10 mouse cellular contexts compared by ENCODE assay signal in genomic region chr4:47010400-47011231, GRCm38 (mm10). TPM values are rescaled to one million over a fixed set of nuclear protein-coding genes. Genes with fewer than 3 reads are reported as not detected.
DNase-seq lines count a peak whose midpoint lies in the region; ATAC-seq and TF ChIP-seq lines count a peak whose summit lies in the region.
"Had no signal": no experiment of that assay in that cellular context is flagged by ENCODE, and none has a peak within 500 bp of the region (broad histone marks: within the 10 kb centered on the region; RNA-seq: fewer than 3 reads in every experiment).

No protein-coding gene starts in this region.

- peaks cover 17% of the 10 kb centered on the region for H3K4me1 ChIP-seq in forebrain, embryonic 13.5 days
- H3K4me1 ChIP-seq in forebrain, embryonic 10.5 days: peaks cover 12% of the 10 kb centered on the region
- H3K4me1 ChIP-seq in bone marrow, adult 2 months (ENCODE audit: control insufficient read depth, insufficient read depth, low read length): peaks cover 7% of the 10 kb centered on the region
- peaks cover 9% of the 10 kb centered on the region for H3K4me1 ChIP-seq in heart, embryonic 12.5 days (replicated peaks)
- peaks cover 53% of the 10 kb centered on the region for H3K4me1 ChIP-seq in thymus, adult 2 months (replicated peaks; ENCODE audit: control insufficient read depth, insufficient read depth, low read length)

- H3K9me3 ChIP-seq in forebrain, embryonic 13.5 days (replicated peaks): no peaks in the 10 kb centered on the region
- no peaks in the 10 kb centered on the region for H3K9me3 ChIP-seq in forebrain, embryonic 10.5 days
- no peaks in the 10 kb centered on the region for H3K9me3 ChIP-seq in heart, embryonic 12.5 days (replicated peaks)

- H3K9ac ChIP-seq in forebrain, embryonic 13.5 days: no peak overlapping the region
- H3K9ac ChIP-seq in heart, embryonic 12.5 days: no peak overlapping the region

- H3K27ac ChIP-seq in forebrain, embryonic 13.5 days: no peak overlapping the region; the same call in 1 of the 2 replicates
- H3K27ac ChIP-seq in forebrain, embryonic 10.5 days: no peak overlapping the region
- peak overlapping the region; percentile 89 for H3K27ac ChIP-seq in bone marrow, adult 2 months (ENCODE audit: control insufficient read depth, insufficient read depth, low read depth, low read length, poor library complexity)
- H3K27ac ChIP-seq in heart, embryonic 12.5 days (ENCODE audit: poor library complexity, severe bottlenecking): no peak overlapping the region
- H3K27ac ChIP-seq in thymus, adult 2 months (ENCODE audit: control insufficient read depth, insufficient read depth, low read length): peak overlapping the region; percentile 99

- no peak for DNase-seq in forebrain, embryonic 10.5 days (ENCODE audit: extremely low spot score, low spot score)
- DNase-seq in layer of hippocampus, adult 9-10 months (ENCODE audit: low spot score): peak; percentile 59
- DNase-seq in thymus, adult 2 months: peak; percentile 77
- no peak for DNase-seq in cerebellum, adult 18-20 months

- TF ChIP-seq POLR2A in bone marrow, adult 2 months (IDR thresholded peaks at IDR 0.05; ENCODE audit: borderline replicate concordance, control insufficient read depth, low read depth, low read length): no peak
- no peak for TF ChIP-seq POLR2A in thymus, adult 2 months (IDR thresholded peaks at IDR 0.05; ENCODE audit: control insufficient read depth, extremely low read depth, insufficient read depth, low read length, poor library complexity)

- H3K27me3 ChIP-seq in forebrain, embryonic 13.5 days: no peaks in the 10 kb centered on the region
- H3K27me3 ChIP-seq in forebrain, embryonic 10.5 days (ENCODE audit: poor library complexity, severe bottlenecking): no peaks in the 10 kb centered on the region; the same call in 1 of the 2 replicates
- H3K27me3 ChIP-seq in heart, embryonic 12.5 days (replicated peaks): peaks cover 27% of the 10 kb centered on the region
- no peaks in the 10 kb centered on the region for H3K27me3 ChIP-seq in thymus, adult 2 months (ENCODE audit: control insufficient read depth, insufficient read depth, low read length)

- no peak overlapping the region for H3K4me2 ChIP-seq in forebrain, embryonic 13.5 days
- peak overlapping the region; percentile 11; the same call in 1 of the 2 replicates for H3K4me2 ChIP-seq in heart, embryonic 12.5 days

- WGBS in forebrain, embryonic 13.5 days: 71% methylated on average over 12 of the region's 12 CpGs
- WGBS in forebrain, embryonic 10.5 days: 67% methylated on average over 12 of the region's 12 CpGs
- WGBS in bone marrow, adult 2 months: 8% methylated on average over 12 of the region's 12 CpGs
- 44% methylated on average over 12 of the region's 12 CpGs for WGBS in heart, embryonic 12.5 days
- WGBS in thymus, adult 2 months: 12% methylated on average over 12 of the region's 12 CpGs

- TF ChIP-seq CTCF in bone marrow, adult 2 months (IDR thresholded peaks at IDR 0.05; ENCODE audit: control insufficient read depth, insufficient read depth, low read length): no peak
- TF ChIP-seq CTCF in thymus, adult 2 months (IDR thresholded peaks at IDR 0.05; ENCODE audit: borderline replicate concordance, control insufficient read depth, extremely low read depth, insufficient read depth, low read length, poor library complexity): no peak

- ATAC-seq in forebrain, embryonic 13.5 days: peak; percentile 48; the same call in 1 of the 2 replicates
- ATAC-seq in heart, embryonic 12.5 days (ENCODE audit: insufficient number of reproducible peaks, low FRiP score): no peak
- ATAC-seq in megakaryocyte, adult 5-6 weeks (ENCODE audit: poor library complexity, severe bottlenecking): peak; percentile 93

- H3K36me3 ChIP-seq in forebrain, embryonic 13.5 days (ENCODE audit: poor library complexity, severe bottlenecking): peaks cover under 1% of the 10 kb centered on the region; the same call in 1 of the 2 replicates
- no peaks in the 10 kb centered on the region; the same call in 1 of the 2 replicates for H3K36me3 ChIP-seq in forebrain, embryonic 10.5 days (replicated peaks)
- H3K36me3 ChIP-seq in heart, embryonic 12.5 days: no peaks in the 10 kb centered on the region
- H3K36me3 ChIP-seq in thymus, adult 2 months (ENCODE audit: control insufficient read depth, insufficient read depth, low read length): no peaks in the 10 kb centered on the region

- no peak overlapping the region for H3K4me3 ChIP-seq in forebrain, embryonic 13.5 days
- no peak overlapping the region for H3K4me3 ChIP-seq in forebrain, embryonic 10.5 days
- H3K4me3 ChIP-seq in bone marrow, adult 2 months (replicated peaks; ENCODE audit: control insufficient read depth, low read depth, low read length): peak overlapping the region; percentile 75
- no peak overlapping the region for H3K4me3 ChIP-seq in heart, embryonic 12.5 days
- H3K4me3 ChIP-seq in thymus, adult 2 months (ENCODE audit: control insufficient read depth, insufficient read depth, low read length): peak overlapping the region; percentile 63

RNA-seq across cellular contexts. Expression of gene Gabbr2, which starts 18.9 kb away (rescaled TPM):
- 0.88 and 1.5 TPM in 2 replicates for polyA plus RNA-seq in forebrain, embryonic 13.5 days (2015; fragmentation: Nextera tagmentation; extraction: Ambion mirVana)
- 0.06 and 0.09 TPM in 2 replicates for polyA plus RNA-seq in forebrain, embryonic 10.5 days (2016; fragmentation: Nextera tagmentation; extraction: Ambion mirVana)
- 1.1 TPM in 1 of 2 replicates, not detected in the other for polyA plus RNA-seq in bone marrow, adult 2 months (2011; ENCODE audit: insufficient read depth, insufficient read length, low replicate concordance, missing spikeins)
- 0.05 and 0.06 TPM in 2 replicates for polyA plus RNA-seq in heart, embryonic 12.5 days (2016; fragmentation: Nextera tagmentation; extraction: Ambion mirVana)
- total RNA-seq in megakaryocyte, adult 5-6 weeks (2015): 0.02 TPM in 1 of 2 replicates, not detected in the other
- not detected in 2 replicates for total RNA-seq in megakaryocyte, adult 5-6 weeks (2017)
- 0.19 and 0.20 TPM in 2 replicates for polyA plus RNA-seq in thymus, adult 2 months (2012; rRNA removed)
- total RNA-seq: heart, postnatal 36 days had no signal
- polyA plus RNA-seq: C2C12 had no signal

RNA-seq across cellular contexts. Expression of gene Anks6, which starts 46.6 kb away (rescaled TPM):
- 2.6 and 2.7 TPM in 2 replicates for polyA plus RNA-seq in forebrain, embryonic 13.5 days (2015; fragmentation: Nextera tagmentation; extraction: Ambion mirVana)
- 4.1 and 4.5 TPM in 2 replicates for polyA plus RNA-seq in forebrain, embryonic 10.5 days (2016; fragmentation: Nextera tagmentation; extraction: Ambion mirVana)
- polyA plus RNA-seq in bone marrow, adult 2 months (2011; ENCODE audit: insufficient read depth, insufficient read length, low replicate concordance, missing spikeins): 0.70 and 0.92 TPM in 2 replicates
- 2.7 and 3.0 TPM in 2 replicates for polyA plus RNA-seq in heart, embryonic 12.5 days (2016; fragmentation: Nextera tagmentation; extraction: Ambion mirVana)
- 0.16 and 0.41 TPM in 2 replicates for total RNA-seq in megakaryocyte, adult 5-6 weeks (2015)
- 0.28 and 0.44 TPM in 2 replicates for total RNA-seq in megakaryocyte, adult 5-6 weeks (2017)
- polyA plus RNA-seq in thymus, adult 2 months (2012; rRNA removed): 2.0 and 2.5 TPM in 2 replicates

Comparison
In these comparisons a context has a peak if more than half of its experiments do, and no peak if none do; other contexts are left out.
1. H3K27ac ChIP-seq: peak in bone marrow, adult 2 months (single experiment) and thymus, adult 2 months (single experiment); none in forebrain, embryonic 13.5 days (single experiment), forebrain, embryonic 10.5 days (single experiment) and heart, embryonic 12.5 days (single experiment).
2. H3K4me3 ChIP-seq: peak in bone marrow, adult 2 months (single experiment) and thymus, adult 2 months (single experiment); none in forebrain, embryonic 13.5 days (single experiment), forebrain, embryonic 10.5 days (single experiment) and heart, embryonic 12.5 days (single experiment).
3. DNase-seq: peak in layer of hippocampus, adult 9-10 months (single experiment) and thymus, adult 2 months (single experiment); none in forebrain, embryonic 10.5 days (single experiment) and cerebellum, adult 18-20 months (0 of 2).